Mouse (Mus musculus) megakaryocyte-erythroid progenitor cell, adult 5-6 weeks (primary cell): ENCODE data around the gene Numb. TPM values are rescaled to one million over a fixed set of nuclear protein-coding genes. Genes with fewer than 3 reads are reported as not detected.

Source experiments
- ATAC-seq: replicated peaks from 2 replicates; pipeline ENCODE4 v1.8.0; 2016; ENCODE audit warnings: mild to moderate bottlenecking, inconsistent platforms; ENCODE audit not compliant: severe bottlenecking, poor library complexity, low FRiP score, low TSS enrichment
- total RNA-seq, 2 experiments: library from RNA; stranded (forward) in 1 of 2; stranded (reverse) in 1 of 2; fragments of 200-1000, 215-1000 nt in 1 of 2; fragments of >200 nt in 1 of 2; fragmentation: Nextera tagmentation in 1 of 2; gene quantifications; 2 replicates each; pipeline ENCODE4 v1.2.3; 2014 to 2017

Numb gene
- total RNA-seq, 2 experiments from 2014 or later: 8.8 to 24.8 TPM

- no peak for ATAC-seq
Observed at GRCm38 (mm10) chr12:83860688-83861087, 61.0 kb downstream of the Numb start.

- ATAC-seq: no peak
Observed at GRCm38 (mm10) chr12:83858052-83858451, 63.7 kb downstream of the Numb start.

- no peak for ATAC-seq
Observed at GRCm38 (mm10) chr12:83855211-83855610, 66.5 kb downstream of the Numb start.

- no peak for ATAC-seq
Observed at GRCm38 (mm10) chr12:83854281-83854680, 67.5 kb downstream of the Numb start.

- no peak for ATAC-seq
Observed at GRCm38 (mm10) chr12:83852512-83853213, 69.1 kb downstream of the Numb start.

GRCm38 (mm10) chr12:83850334-83850733, 71.4 kb downstream of the Numb start:
- ATAC-seq: no peak

GRCm38 (mm10) chr12:83848595-83849231, 73.0 kb downstream of the Numb start:
- no peak for ATAC-seq

GRCm38 (mm10) chr12:83847877-83848276, 73.9 kb downstream of the Numb start:
- no peak for ATAC-seq

- ATAC-seq: no peak
Observed at GRCm38 (mm10) chr12:83842678-83843440, 78.9 kb downstream of the Numb start.

- no peak for ATAC-seq
Observed at GRCm38 (mm10) chr12:83841409-83842190, 80.1 kb downstream of the Numb start.

GRCm38 (mm10) chr12:83833979-83834378, 87.8 kb downstream of the Numb start:
- ATAC-seq: no peak

GRCm38 (mm10) chr12:83830424-83830823, 91.3 kb downstream of the Numb start:
- ATAC-seq: no peak

- no peak for ATAC-seq
Observed at GRCm38 (mm10) chr12:83816616-83817015, 105.1 kb downstream of the Numb start.

- ATAC-seq: no peak
Observed at GRCm38 (mm10) chr12:83811901-83812300, 109.8 kb downstream of the Numb start.

- no peak for ATAC-seq
Observed at GRCm38 (mm10) chr12:83803641-83804040, 118.1 kb downstream of the Numb start.

- no peak for ATAC-seq
Observed at GRCm38 (mm10) chr12:83800943-83801342, 120.8 kb downstream of the Numb start.

GRCm38 (mm10) chr12:83798313-83798712, 123.4 kb downstream of the Numb start:
- no peak for ATAC-seq

- ATAC-seq: no peak
Observed at GRCm38 (mm10) chr12:83795586-83795985, 126.1 kb downstream of the Numb start.

GRCm38 (mm10) chr12:83795051-83795450, 126.7 kb downstream of the Numb start:
- ATAC-seq: no peak
